Mouse (Mus musculus): ENCODE results near the gene Ddx6. TPM values are rescaled to one million over a fixed set of nuclear protein-coding genes. Genes with fewer than 3 reads are reported as not detected.
A peak's percentile ranks its signal among the peaks of the same experiment; 100 is the strongest.

Gene Ddx6
- polyA plus RNA-seq, 1 experiment from 2014 or later: 16.7 TPM

- H3K4me3 ChIP-seq (replicated peaks): no peak overlapping the region
- H3K9me3 ChIP-seq (replicated peaks): no peaks in the 10 kb centered on the region
- peaks cover 29% of the 10 kb centered on the region for H3K4me1 ChIP-seq
- no peak overlapping the region for H3K4me2 ChIP-seq
- no peak overlapping the region for H3K27ac ChIP-seq
- H3K36me3 ChIP-seq: peaks cover 3% of the 10 kb centered on the region; the same call in 1 of the 2 replicates
- H3K27me3 ChIP-seq: 0 out of 2 replicates have a peak, but pooled peaks cover 3% of the 10 kb centered on the region
- no peak overlapping the region for H3K9ac ChIP-seq
- ATAC-seq (replicated peaks; ENCODE audit: low FRiP score): no peak
- WGBS: 84% methylated on average over 2 of the region's 2 CpGs
These were observed 7.0 kb upstream of the Ddx6 start for GRCm38 (mm10) chr9:44597742-44598141.

GRCm38 (mm10) chr9:44598899-44599495 lies 5.7 kb upstream of the Ddx6 start:
- peak; percentile 83 for ATAC-seq (replicated peaks; ENCODE audit: low FRiP score)
- Histone ChIP-seq H3K4me1 (peaks cover 36% of the 10 kb centered on the region), H3K36me3 (peaks cover 3% of the 10 kb centered on the region; the same call in 1 of the 2 replicates), H3K4me3 (replicated peaks) (peak overlapping the region; percentile 3; the same call in 1 of the 2 replicates), H3K9me3 (replicated peaks) (no peaks in the 10 kb centered on the region), H3K27me3 (0 out of 2 replicates have a peak, but pooled peaks cover 3% of the 10 kb centered on the region), H3K27ac (peak overlapping the region; percentile 79), H3K4me2 (peak overlapping the region; percentile 44), H3K9ac (no peak overlapping the region; the same call in 1 of the 2 replicates)
- 3% methylated on average over 18 of the region's 18 CpGs for WGBS

- H3K9me3 ChIP-seq (replicated peaks): no peaks in the 10 kb centered on the region
- H3K27ac ChIP-seq: peak overlapping the region; percentile 79
- no peak overlapping the region for H3K9ac ChIP-seq
- 19% methylated on average over 5 of the region's 6 CpGs for WGBS
- H3K4me3 ChIP-seq (replicated peaks): peak overlapping the region; percentile 3; the same call in 1 of the 2 replicates
- H3K27me3 ChIP-seq: 0 out of 2 replicates have a peak, but pooled peaks cover 3% of the 10 kb centered on the region
- H3K36me3 ChIP-seq: peaks cover 3% of the 10 kb centered on the region; the same call in 1 of the 2 replicates
- H3K4me2 ChIP-seq: peak overlapping the region; percentile 44
- ATAC-seq (replicated peaks; ENCODE audit: low FRiP score): no peak
- H3K4me1 ChIP-seq: peaks cover 36% of the 10 kb centered on the region
These were observed 5.1 kb upstream of the Ddx6 start for GRCm38 (mm10) chr9:44599616-44600015.

GRCm38 (mm10) chr9:44600801-44601200 lies 3.9 kb upstream of the Ddx6 start:
- 80% methylated on average over 6 of the region's 6 CpGs for WGBS
- Histone ChIP-seq H3K27ac (no peak overlapping the region), H3K36me3 (peaks cover 3% of the 10 kb centered on the region; the same call in 1 of the 2 replicates), H3K4me1 (peaks cover 36% of the 10 kb centered on the region), H3K27me3 (0 out of 2 replicates have a peak, but pooled peaks cover 3% of the 10 kb centered on the region), H3K4me3 (replicated peaks) (no peak overlapping the region), H3K9ac (no peak overlapping the region), H3K4me2 (no peak overlapping the region), H3K9me3 (replicated peaks) (no peaks in the 10 kb centered on the region)
- ATAC-seq (replicated peaks; ENCODE audit: low FRiP score): no peak

- Histone ChIP-seq H3K27me3 (0 out of 2 replicates have a peak, but pooled peaks cover 3% of the 10 kb centered on the region), H3K9ac (peak overlapping the region; percentile 41), H3K4me3 (replicated peaks) (peak overlapping the region; percentile 87), H3K36me3 (peaks cover 11% of the 10 kb centered on the region), H3K4me1 (peaks cover 44% of the 10 kb centered on the region), H3K27ac (peak overlapping the region; percentile 99), H3K4me2 (peak overlapping the region; percentile 61), H3K9me3 (replicated peaks) (no peaks in the 10 kb centered on the region)
- 64% methylated on average over 6 of the region's 6 CpGs for WGBS
- ATAC-seq (replicated peaks; ENCODE audit: low FRiP score): no peak
These were observed 1.9 kb upstream of the Ddx6 start for GRCm38 (mm10) chr9:44602766-44603165.

GRCm38 (mm10) chr9:44603454-44604289 lies 1.0 kb upstream of the Ddx6 start:
- peak; percentile 71 for ATAC-seq (replicated peaks; ENCODE audit: low FRiP score)
- H3K27me3 ChIP-seq: no peaks in the 10 kb centered on the region
- peak overlapping the region; percentile 99 for H3K27ac ChIP-seq
- H3K9ac ChIP-seq: peak overlapping the region; percentile 99
- under 1% methylated on average over 38 of the region's 38 CpGs for WGBS
- H3K36me3 ChIP-seq: peaks cover 19% of the 10 kb centered on the region
- peak overlapping the region; percentile 61 for H3K4me2 ChIP-seq
- peak overlapping the region; percentile 87 for H3K4me3 ChIP-seq (replicated peaks)
- H3K4me1 ChIP-seq: peaks cover 43% of the 10 kb centered on the region
- H3K9me3 ChIP-seq (replicated peaks): no peaks in the 10 kb centered on the region

- H3K4me2 ChIP-seq: peak overlapping the region; percentile 61
- peak overlapping the region; percentile 99 for H3K27ac ChIP-seq
- peaks cover 26% of the 10 kb centered on the region for H3K36me3 ChIP-seq
- H3K4me1 ChIP-seq: peaks cover 40% of the 10 kb centered on the region
- no peaks in the 10 kb centered on the region for H3K27me3 ChIP-seq
- ATAC-seq (replicated peaks; ENCODE audit: low FRiP score): peak; percentile 73
- H3K9ac ChIP-seq: peak overlapping the region; percentile 99
- H3K4me3 ChIP-seq (replicated peaks): peak overlapping the region; percentile 87
- no peaks in the 10 kb centered on the region for H3K9me3 ChIP-seq (replicated peaks)
- WGBS: 0% methylated on average over 51 of the region's 65 CpGs
These were observed 358 bp upstream of the Ddx6 start for GRCm38 (mm10) chr9:44604290-44604778.

GRCm38 (mm10) chr9:44605616-44606165 lies 999 bp downstream of the Ddx6 start:
- H3K9me3 ChIP-seq (replicated peaks): no peaks in the 10 kb centered on the region
- peak overlapping the region; percentile 99 for H3K27ac ChIP-seq
- peaks cover 33% of the 10 kb centered on the region for H3K4me1 ChIP-seq
- peak overlapping the region; percentile 87 for H3K4me3 ChIP-seq (replicated peaks)
- WGBS: under 1% methylated on average over 13 of the region's 13 CpGs
- peak overlapping the region; percentile 99 for H3K9ac ChIP-seq
- peaks cover 39% of the 10 kb centered on the region for H3K36me3 ChIP-seq
- no peaks in the 10 kb centered on the region for H3K27me3 ChIP-seq
- H3K4me2 ChIP-seq: peak overlapping the region; percentile 61
- no peak for ATAC-seq (replicated peaks; ENCODE audit: low FRiP score)

- H3K4me3 ChIP-seq (replicated peaks): peak overlapping the region; percentile 87
- no peak overlapping the region for H3K27ac ChIP-seq
- peaks cover 46% of the 10 kb centered on the region for H3K36me3 ChIP-seq
- H3K27me3 ChIP-seq: no peaks in the 10 kb centered on the region
- peaks cover 33% of the 10 kb centered on the region for H3K4me1 ChIP-seq
- no peaks in the 10 kb centered on the region for H3K9me3 ChIP-seq (replicated peaks)
- no peak overlapping the region for H3K9ac ChIP-seq
- peak overlapping the region; percentile 61 for H3K4me2 ChIP-seq
- 42% methylated on average over 4 of the region's 4 CpGs for WGBS
- no peak for ATAC-seq (replicated peaks; ENCODE audit: low FRiP score)
These were observed 2.0 kb downstream of the Ddx6 start for GRCm38 (mm10) chr9:44606646-44607045.

- WGBS: 40% methylated on average over 4 of the region's 4 CpGs
- ATAC-seq (replicated peaks; ENCODE audit: low FRiP score): no peak
- peaks cover 52% of the 10 kb centered on the region for H3K36me3 ChIP-seq
These were observed 2.6 kb downstream of the Ddx6 start for GRCm38 (mm10) chr9:44607306-44607705.

GRCm38 (mm10) chr9:44610371-44610770 lies 5.7 kb downstream of the Ddx6 start:
- no peaks in the 10 kb centered on the region for H3K27me3 ChIP-seq
- no peak overlapping the region for H3K9ac ChIP-seq
- H3K9me3 ChIP-seq (replicated peaks): no peaks in the 10 kb centered on the region
- 96% methylated on average over 25 of the region's 25 CpGs for WGBS
- H3K4me2 ChIP-seq: no peak overlapping the region
- H3K36me3 ChIP-seq: peaks cover 83% of the 10 kb centered on the region
- H3K4me3 ChIP-seq (replicated peaks): no peak overlapping the region
- ATAC-seq (replicated peaks; ENCODE audit: low FRiP score): no peak
- H3K4me1 ChIP-seq: peaks cover 25% of the 10 kb centered on the region
- H3K27ac ChIP-seq: no peak overlapping the region

More at GRCm38 (mm10) chr9:44607306-44607705, 2.6 kb downstream of the Ddx6 start:
- Histone ChIP-seq H3K27me3 (no peaks in the 10 kb centered on the region), H3K4me2 (peak overlapping the region; percentile 61), H3K4me1 (peaks cover 33% of the 10 kb centered on the region), H3K27ac (no peak overlapping the region), H3K4me3 (replicated peaks) (peak overlapping the region; percentile 87), H3K9ac (no peak overlapping the region), H3K9me3 (replicated peaks) (no peaks in the 10 kb centered on the region)

Measured in kidney, embryonic 15.5 days (tissue).